Mouse (Mus musculus) gastrocnemius, postnatal 4 days (tissue): Measurements from ENCODE around the gene Gcsh. TPM values are rescaled to one million over a fixed set of nuclear protein-coding genes. Genes with fewer than 3 reads are reported as not detected.

ENCODE experiments used
- DNase-seq, 2 experiments: peaks; one replicate each; pipeline ENCODE4 v3.0.0; 2021 to 2022; ENCODE audit warnings: low spot score in 2 of 2, mixed read lengths in 2 of 2
- total RNA-seq, 2 experiments: library from RNA; stranded (reverse); gene quantifications; 2 replicates each; pipeline ENCODE4 v1.2.3; 2021

Gcsh gene
- total RNA-seq, 2 experiments from 2014 or later = 40.1 to 41.6 TPM

GRCm38 (mm10) chr8:116978631-116979256 lies 14.6 kb downstream of the Gcsh start, which contains the start of gene 1700030J22Rik:
1700030J22Rik (minus strand) TSS chr8:116978959.
- peak; percentile 90 to 98 for DNase-seq

- DNase-seq = no peak
Observed at GRCm38 (mm10) chr8:116978052-116978451, 15.3 kb downstream of the Gcsh start.

DNA sequence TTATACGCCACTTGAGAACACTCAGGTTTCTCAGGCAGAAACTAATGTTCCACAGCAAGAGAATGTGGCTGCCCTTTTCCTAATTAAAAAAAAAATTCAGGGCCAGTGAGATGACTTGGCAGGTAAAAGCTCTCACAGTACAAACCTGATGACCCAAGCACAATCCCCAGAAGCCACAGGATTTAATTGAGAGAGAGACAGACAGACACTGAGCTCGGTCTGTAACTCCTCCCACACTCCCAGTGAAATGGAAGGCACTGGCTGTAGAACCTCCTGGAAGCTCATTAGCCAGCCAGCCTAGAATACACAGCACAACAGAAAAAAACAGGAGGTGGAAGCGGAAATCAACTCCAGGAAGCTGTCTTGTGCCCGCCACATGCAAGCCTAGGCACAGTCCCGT lies 17.7 kb downstream of the Gcsh start:
- no peak for DNase-seq

- DNase-seq = no peak
Observed at GRCm38 (mm10) chr8:116975066-116975465, 18.3 kb downstream of the Gcsh start.

GRCm38 (mm10) chr8:116969531-116969930 lies 23.8 kb downstream of the Gcsh start:
- DNase-seq = no peak

DNA sequence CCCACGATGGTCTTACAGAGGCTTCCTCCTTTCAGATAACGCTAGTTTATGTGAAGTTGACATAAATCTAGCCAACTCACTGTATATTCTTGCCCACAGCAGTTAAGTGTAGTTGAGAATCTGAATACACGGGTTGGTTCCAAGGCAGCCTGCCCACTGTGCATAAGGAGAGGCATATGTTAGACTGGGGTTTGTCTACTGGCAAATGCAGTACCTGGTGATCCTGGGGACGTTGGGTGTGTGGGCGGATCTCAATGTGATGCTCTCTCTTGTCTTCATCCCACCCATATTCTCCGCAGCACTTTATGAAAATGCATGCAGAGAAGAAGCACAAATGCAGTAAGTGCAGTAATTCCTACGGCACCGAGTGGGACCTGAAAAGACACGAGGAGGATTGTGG lies 38.9 kb downstream of the Gcsh start:
- no peak for DNase-seq

DNA sequence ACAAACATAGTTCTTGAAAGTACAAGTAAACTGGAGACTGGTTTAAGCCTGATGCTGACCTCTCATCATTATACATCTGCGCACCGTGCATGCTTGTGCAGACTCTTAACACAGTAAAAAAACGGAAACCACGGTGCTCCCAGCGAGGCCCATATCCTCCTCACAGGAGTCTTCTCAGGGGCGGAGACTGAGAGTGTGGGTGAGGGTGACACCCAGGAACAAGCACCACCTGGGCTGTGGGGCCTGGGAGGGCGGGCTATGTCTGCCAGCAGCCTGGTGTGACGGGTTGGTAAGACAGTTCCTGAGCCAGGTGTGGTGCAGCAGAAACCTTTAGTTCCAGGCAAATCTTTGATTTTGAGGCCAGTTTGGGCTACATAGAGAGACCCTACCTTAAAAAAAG lies 40.9 kb downstream of the Gcsh start:
- DNase-seq = no peak

DNA sequence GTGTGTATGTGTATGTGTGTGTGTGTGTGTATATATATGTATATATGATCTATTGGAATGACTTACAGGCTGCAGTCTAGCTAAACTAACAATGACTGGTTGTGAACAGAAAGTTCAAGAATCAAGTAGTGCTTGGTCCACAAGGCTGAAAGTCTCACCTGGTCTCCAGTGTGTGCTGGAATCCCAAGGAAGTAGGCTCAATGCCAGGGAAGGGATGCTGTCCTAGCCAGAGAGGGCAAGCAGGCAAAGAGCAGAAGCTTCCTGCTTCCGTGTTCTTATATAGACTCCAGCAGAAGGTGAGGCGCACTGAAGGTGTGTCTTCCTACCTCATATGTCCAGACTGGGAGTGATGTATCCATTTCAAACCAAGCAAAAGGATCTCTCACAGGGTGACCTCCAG lies 41.6 kb downstream of the Gcsh start:
- DNase-seq = no peak

GRCm38 (mm10) chr8:116951369-116951768 lies 42.0 kb downstream of the Gcsh start:
- DNase-seq = no peak

GRCm38 (mm10) chr8:116947589-116947988 lies 45.7 kb downstream of the Gcsh start:
- no peak for DNase-seq

DNA sequence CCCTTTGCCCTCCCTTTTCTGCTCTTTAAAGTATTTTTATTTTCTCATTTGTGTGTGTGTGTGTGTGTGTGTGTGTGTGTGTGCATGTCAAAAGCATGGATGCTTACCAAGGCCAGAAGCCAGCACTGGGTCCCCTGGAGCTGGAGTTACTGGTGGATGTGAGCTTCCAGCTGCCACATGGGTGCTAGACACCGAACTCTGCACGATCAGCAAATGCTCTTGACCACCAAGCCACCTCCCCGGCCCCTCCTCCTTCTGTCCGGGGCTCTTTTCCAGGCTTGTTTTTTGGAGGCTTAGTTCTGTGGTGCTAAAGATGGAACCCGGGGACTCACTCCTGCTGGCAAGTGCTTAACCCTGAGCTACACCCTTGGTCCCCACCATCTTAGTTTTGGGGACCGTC lies 46.5 kb downstream of the Gcsh start:
- DNase-seq = no peak

- DNase-seq = no peak
Observed at GRCm38 (mm10) chr8:116946268-116946838, 47.0 kb downstream of the Gcsh start.

- no peak for DNase-seq
Observed at GRCm38 (mm10) chr8:116945169-116945910, 48.0 kb downstream of the Gcsh start.

DNA sequence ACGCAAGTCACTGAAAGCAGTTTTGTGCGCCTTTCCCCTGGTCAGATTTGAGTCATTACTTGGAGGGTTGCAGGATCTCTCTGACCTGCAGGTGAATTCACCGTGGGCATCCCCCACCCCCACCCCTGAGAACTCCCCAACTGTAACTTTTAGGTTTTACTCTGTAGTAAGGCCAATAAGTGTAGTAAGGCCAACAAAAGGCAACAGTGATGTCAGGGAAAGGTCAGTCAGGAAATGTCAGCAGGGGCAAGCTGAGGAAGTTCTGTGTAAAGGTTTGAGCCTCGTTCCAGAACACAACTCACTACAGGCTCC lies 49.0 kb downstream of the Gcsh start:
- no peak for DNase-seq

DNA sequence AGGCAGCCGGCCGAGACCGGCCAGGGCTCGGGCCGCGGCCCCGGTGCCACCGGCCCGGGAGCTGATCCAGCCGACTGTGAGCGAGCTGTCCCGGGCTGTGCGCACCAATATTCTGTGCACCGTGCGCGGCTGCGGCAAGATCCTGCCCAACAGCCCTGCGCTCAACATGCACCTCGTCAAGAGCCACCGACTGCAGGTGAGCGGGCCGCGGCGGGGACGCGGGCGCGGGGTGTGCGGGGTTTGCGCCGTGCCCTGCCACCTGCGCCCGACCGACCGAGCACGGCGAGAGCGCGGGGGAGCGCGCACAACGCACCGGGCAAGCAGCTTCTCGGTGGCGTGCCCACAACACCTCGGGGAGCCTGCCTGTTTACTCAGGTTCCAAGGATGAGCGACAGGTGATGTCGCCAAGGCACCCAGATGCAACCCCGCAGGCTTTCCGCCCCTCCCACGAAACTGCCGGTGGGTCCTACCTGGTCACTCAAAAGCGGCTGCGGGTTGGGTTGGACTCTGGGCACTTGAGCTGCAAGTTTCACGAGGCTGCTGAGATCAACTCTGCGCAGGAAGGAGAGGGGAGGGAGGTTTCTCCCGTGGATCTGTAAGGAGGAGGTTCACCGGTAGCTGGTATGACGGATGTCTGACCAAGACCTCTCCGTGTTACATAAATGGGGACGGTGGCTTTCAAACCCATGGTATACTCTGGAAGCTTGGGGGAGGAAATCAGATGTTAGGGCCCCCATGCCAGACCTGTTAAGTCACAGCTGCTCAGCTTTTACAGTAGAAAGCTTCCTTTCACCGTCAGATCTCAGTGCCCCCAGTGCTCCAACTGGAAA lies 49.6 kb downstream of the Gcsh start:
- DNase-seq = peak in 1 of 2 experiments; percentile 19

DNA sequence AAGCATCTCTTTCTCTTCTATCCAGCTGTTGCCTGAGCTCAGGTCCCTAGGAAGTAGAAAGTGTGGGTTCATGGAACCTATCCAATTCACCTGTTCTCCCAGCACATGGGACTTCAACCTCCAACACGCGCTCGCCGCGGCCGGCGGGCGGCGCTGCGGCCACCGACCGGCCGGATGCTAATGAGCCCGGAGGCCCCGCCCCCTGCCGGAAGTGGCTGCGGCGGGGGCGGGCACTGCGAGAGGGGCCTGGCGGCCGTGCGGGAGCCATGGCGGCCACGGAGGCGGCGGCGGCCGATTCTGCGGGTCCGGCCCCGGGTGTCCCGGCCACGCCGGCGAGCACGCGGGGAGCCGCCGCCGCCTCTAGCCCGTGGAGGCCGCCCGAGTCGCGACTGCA lies 50.2 kb downstream of the Gcsh start, which contains the start of gene Atmin:
Gene Atmin, plus strand, starts transcription at position 233 of the 394 bp plus-strand sequence.
- DNase-seq = peak; percentile 88 to 89

- no peak for DNase-seq
Observed at GRCm38 (mm10) chr8:116942284-116943058, 50.9 kb downstream of the Gcsh start.

DNA sequence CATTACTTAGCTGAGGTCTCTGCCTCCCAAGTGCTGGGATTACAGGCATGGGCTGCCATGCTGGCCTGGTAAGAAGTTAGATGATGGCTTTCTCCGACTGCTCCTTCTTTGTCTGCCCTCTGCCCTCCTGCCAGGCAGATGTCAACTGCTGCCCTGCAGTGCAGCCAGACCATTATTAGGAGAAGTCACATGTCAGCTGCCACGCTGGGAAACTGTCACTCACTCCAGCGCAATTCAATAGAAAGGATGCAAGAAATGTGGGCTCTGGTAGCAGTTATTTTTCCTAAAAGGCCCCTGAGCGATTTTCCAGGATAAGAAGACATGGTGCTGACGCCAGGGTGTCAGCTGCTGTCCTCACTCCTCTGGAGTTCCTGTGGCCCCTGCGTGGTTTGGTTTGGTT lies 57.8 kb downstream of the Gcsh start:
- DNase-seq = no peak

DNA sequence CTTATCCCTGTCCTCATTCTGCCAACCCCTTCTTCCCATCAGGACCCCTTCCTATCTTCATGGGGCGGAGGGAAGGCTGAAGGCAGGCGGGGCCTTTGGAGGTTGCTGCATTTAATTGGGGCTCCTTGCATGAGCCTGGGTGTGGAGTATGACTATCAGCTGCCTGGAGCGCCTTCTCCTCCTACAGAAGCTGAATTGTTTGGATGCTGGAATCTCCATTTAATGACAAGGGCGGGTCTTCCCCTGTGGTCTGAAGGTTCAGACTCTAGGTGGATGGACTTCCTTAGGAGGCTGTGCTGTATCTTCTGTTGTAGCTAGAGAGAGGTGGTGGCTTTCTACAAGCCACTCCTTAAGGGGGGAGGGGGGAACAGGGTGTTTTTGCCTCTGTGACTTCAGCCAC lies 58.4 kb downstream of the Gcsh start:
- no peak for DNase-seq
